Mouse (Mus musculus) left cerebral cortex, postnatal 14 days (tissue): ENCODE data around the gene Sdhaf3. TPM values are rescaled to one million over a fixed set of nuclear protein-coding genes. Genes with fewer than 3 reads are reported as not detected.
"Not testable (repeated sequence)": the region's sequence is repeated elsewhere in the genome, so short reads cannot be mapped to it uniquely, and the experiment has no call there.

Experiments used
- DNase-seq, 2 experiments: peaks; one replicate each; pipeline ENCODE4 v3.0.0; 2021 to 2022; ENCODE audit warnings: low spot score in 2 of 2, mixed read lengths in 1 of 2
- intact Hi-C: fragments of 180-260 bp; cut with DNase I; formaldehyde crosslinking; loops from one replicate; pipeline ENCODE4 v1.15.1; 2025
- long read RNA-seq, 2 experiments: library from polyadenylated mRNA; stranded (forward); transcript quantifications; one replicate each; pipeline ENCODE4 v2.0.0; 2021
- total RNA-seq, 2 experiments: library from RNA; stranded (reverse); gene quantifications; 2 replicates each; pipeline ENCODE4 v1.2.3; 2021

Gene Sdhaf3
- total RNA-seq, result 1 to 10 TPM; 3.6 to 3.8 TPM
- long read RNA-seq, experiment 1, full-length matches to known transcripts, result 4 of 5 reads
- long read RNA-seq, experiment 1, partial matches to known transcripts, result 0 of 5 reads
- long read RNA-seq, experiment 1, other reads (novel, unspliced or antisense), result 1 of 5 reads
- long read RNA-seq, experiment 2, full-length matches to known transcripts, result 9 of 10 reads
- long read RNA-seq, experiment 2, partial matches to known transcripts, result 0 of 10 reads
- long read RNA-seq, experiment 2, other reads (novel, unspliced or antisense), result 1 of 10 reads

DNA sequence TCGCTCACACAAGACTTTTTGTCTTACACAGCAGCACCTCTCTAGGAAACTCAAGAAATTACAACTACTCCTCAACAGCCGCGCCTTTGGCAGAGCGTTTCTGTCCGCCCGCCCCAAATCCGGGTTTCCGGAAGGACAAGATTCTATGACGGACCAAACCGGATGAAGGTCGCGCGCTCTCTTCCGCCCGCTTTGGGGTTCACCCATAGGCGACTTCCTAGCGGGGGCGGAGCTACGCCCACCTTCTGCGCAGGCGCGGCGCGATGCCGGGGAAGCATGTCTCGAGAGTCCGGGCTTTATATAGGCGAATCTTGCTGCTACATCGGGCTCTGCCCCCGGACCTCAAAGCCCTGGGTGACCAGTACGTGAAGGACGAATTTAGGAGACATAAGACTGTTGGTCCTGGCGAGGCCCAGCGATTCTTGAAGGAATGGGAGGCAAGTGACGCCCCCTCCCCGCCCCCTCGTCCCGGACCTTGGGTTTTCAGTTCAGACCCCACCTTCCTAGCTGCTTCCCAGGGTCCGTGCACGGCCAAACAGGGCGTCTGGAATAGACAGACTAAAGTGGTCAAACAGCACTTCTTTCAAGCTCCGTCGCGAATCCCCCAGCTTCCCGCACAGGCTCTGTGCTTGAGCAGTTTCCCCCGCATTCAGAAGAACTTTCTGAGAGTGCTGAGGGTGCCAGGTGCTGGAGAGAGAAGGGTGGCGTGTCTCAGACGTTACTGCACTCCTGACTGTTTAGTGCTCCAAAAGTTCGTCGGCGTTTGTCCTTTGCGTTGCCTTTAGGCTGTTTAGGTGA, at the start of gene Sdhaf3:
Sdhaf3 (plus strand) TSS at position 241 of the 798 bp plus-strand sequence.
- intact Hi-C loops, result no loop called here
- DNase-seq, result peak; percentile 98

DNA sequence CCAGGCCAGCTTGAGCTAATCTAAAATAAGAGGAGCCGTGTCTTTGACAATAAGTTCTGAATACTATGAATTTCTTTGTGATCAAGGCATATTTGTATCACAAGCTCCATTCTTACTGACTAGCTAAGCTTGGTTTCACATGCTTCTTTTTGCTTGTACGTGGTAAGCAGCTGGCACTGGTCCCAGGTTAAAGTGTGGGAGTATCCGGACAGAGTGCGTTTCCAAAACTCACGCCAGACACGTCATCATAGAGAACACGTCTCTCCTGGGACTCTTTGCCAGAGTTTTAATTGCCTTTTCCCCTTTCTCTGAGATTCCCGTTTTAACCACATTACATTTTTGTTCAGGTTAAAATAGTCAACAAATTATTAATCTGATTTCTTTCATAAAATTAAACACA, 46.2 kb upstream of the Sdhaf3 start:
- peak; percentile 7 to 15 for DNase-seq
- intact Hi-C loops, result no loop called here

DNA sequence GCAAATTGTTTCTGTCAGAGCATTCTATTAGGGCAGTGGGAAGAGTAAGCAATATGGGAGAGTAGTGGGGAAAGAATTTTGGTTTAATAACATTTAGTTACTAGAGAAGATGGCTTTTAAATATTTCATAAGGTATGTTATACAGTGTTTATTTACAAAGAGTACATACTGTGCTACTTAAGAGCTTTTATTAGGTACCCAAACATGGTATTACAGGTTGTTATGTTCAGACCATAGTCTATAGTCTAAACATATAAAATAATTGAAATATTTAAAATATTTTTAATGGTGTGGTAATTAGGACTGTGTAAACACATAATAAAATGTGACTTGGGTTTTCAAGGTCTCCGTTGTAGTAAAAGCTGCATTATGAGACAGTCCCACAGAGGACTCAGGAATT, 41.5 kb upstream of the Sdhaf3 start:
- DNase-seq, result no peak
- intact Hi-C loops, result no loop called here

DNA sequence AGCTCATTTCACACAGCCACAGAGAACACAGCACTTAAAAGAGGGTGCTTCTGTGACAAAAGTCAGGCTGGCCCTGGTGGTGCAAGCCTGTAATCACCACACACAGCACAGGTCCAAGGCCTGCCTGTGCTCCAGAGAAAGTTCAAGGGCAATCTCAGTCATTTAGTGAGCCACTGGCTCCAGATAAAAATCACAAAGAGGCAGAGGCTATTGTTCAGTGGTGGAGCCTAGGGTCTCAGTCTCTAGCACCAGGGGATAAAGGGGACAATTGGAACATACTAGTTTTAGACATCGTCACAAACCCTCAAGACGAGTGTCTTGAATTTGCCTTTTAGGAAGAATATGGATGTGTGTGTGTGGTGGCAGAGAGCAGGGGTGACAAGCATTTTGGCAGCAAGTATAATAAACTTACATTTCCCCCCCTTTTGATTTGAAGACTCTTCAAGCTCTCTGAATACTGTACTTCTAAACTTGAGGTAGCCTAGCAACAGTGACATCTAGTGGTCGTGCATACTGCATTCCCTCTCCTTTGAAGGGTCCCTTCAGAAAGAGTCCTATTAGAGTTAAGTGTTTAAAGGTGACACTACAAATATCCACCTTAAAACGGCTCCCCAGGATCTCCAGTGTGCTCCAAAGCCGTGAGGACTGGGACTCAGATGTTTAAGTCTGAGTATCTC, 40.8 kb upstream of the Sdhaf3 start:
- DNase-seq, result peak; percentile 50 to 77
- intact Hi-C loops, result no loop called here

GRCm38 (mm10) chr6:6915526-6915915, 40.3 kb upstream of the Sdhaf3 start:
- intact Hi-C loops, result no loop called here

GRCm38 (mm10) chr6:6917334-6917733, 38.5 kb upstream of the Sdhaf3 start:
- no peak for DNase-seq
- intact Hi-C loops, result no loop called here

More at GRCm38 (mm10) chr6:6915526-6915915, 40.3 kb upstream of the Sdhaf3 start:
- no peak for DNase-seq

- intact Hi-C loops, result no loop called here
- no peak for DNase-seq
These were observed 30.5 kb upstream of the Sdhaf3 start for GRCm38 (mm10) chr6:6925264-6925663.

DNA sequence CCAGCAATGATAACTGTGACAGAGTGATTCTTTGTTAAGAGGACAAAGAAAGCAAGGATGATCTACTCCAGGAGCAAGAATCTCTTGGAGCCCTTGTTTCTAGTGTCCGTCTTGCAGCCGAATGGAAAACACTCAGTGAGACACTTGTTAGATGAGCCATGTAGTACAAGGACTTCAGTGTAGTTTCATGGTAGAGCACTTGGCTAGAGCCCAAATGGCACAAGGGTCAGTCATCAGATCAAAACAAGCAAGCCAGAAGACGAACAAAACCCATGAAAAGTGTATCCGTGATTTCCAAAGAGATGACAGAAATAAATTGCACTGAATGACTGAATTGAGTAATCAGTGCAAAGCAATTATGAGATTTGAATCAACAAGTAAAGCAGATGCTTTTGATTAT, 25.0 kb upstream of the Sdhaf3 start:
- intact Hi-C loops, result no loop called here

DNA sequence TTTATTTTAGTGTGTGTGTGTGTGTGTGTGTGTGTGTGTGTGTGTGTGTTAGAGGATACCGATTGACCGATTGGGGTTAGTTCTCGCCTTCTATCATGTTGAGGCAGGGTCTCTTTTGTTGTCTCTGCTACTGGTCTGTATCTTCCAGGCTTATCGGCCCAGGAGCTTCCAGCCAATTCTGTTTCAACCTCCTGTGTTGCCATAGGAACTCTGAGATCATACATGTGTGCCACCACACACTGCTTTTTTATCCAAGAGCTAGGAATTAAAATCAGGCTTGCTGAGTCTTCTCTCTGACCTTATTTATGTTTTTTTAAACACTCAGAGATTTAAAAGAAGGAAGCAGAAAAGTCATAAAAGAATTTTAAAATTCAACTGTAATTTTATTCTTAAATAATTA, 24.3 kb upstream of the Sdhaf3 start:
- intact Hi-C loops, result no loop called here
- no peak for DNase-seq

More for the DNA sequence above, 25.0 kb upstream of the Sdhaf3 start:
- DNase-seq, result no peak

DNA sequence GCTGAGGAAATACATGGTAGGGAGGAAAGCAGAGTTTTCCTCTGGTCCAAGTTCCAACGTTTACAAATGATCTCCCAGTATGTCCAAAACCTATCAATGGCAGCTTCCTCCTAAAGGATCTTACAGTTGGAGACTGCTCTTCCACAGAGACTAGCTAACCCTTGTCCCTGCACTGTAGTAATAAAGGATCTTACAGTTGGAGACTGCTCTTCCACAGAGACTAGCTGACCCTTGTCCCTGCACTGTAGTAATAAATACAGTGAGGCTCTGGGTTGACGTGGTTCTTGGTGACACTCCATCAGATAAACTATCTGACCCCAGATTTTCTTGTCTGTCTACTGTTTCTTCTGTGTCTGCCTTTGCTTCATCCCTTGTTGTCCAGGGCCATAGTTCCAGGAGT, 15.0 kb upstream of the Sdhaf3 start:
- intact Hi-C loops, result no loop called here
- no peak for DNase-seq

DNA sequence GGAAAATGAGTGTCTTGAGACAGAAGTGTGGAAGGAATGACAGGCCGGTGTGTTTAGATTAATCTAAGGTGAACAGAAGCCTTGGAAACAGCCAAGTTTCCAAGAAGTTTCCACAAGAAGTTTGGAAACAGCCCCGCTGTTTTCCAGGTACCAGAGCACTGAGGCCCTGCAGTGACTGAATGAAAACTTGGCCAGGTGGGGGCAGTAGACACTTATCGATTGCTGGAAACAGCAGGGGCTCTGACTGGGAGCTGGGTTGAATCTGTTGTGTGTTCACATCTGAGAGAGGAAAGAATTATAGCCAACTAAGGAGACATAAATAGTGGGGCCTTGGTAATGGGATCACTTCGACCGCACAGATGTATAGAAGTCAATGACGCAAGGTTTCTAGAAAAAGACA, 13.0 kb upstream of the Sdhaf3 start:
- intact Hi-C loops, result no loop called here
- peak in 1 of 2 experiments; percentile 12 for DNase-seq

GRCm38 (mm10) chr6:6947650-6948049, 8.2 kb upstream of the Sdhaf3 start:
- intact Hi-C loops, result no loop called here

DNA sequence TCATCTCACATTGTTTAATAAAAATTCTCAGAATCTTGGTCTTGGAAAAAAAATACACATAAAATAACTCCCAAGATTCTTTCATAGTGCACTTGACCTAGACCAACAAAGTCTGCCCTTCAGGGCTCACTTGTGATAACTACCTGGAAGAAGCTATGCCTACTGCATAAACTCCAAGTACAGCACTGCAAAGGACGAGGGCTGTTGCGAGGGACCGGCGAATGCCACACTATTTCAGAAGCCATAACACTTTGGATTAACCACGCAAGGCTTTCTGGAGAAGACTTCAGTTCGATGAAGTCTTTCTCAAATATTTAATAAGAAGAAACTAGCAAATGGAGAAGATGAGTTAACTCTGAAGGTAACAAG, 425 bp upstream of the Sdhaf3 start:
- intact Hi-C loops, result no loop called here
- no peak for DNase-seq

More at GRCm38 (mm10) chr6:6947650-6948049, 8.2 kb upstream of the Sdhaf3 start:
- DNase-seq, result no peak

DNA sequence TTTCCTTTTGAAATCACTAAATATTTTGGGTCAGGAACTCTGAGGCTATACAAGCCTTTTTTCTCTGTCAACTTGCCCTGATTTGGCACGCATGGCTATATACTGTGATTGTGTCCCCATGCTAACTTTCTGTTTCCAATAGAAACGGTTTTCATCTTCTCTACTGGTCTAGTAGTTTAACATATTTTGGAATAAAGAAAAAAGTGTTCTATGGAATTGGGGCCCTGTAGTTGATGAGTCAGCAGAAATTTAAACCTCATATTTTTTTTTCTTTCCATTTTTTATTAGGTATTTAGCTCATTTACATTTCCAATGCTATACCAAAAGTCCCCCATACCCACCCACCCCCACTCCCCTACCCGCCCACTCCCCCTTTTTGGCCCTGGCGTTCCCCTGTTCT, 3.4 kb downstream of the Sdhaf3 start:
- intact Hi-C loops, DNase-seq: not testable (repeated sequence)

DNA sequence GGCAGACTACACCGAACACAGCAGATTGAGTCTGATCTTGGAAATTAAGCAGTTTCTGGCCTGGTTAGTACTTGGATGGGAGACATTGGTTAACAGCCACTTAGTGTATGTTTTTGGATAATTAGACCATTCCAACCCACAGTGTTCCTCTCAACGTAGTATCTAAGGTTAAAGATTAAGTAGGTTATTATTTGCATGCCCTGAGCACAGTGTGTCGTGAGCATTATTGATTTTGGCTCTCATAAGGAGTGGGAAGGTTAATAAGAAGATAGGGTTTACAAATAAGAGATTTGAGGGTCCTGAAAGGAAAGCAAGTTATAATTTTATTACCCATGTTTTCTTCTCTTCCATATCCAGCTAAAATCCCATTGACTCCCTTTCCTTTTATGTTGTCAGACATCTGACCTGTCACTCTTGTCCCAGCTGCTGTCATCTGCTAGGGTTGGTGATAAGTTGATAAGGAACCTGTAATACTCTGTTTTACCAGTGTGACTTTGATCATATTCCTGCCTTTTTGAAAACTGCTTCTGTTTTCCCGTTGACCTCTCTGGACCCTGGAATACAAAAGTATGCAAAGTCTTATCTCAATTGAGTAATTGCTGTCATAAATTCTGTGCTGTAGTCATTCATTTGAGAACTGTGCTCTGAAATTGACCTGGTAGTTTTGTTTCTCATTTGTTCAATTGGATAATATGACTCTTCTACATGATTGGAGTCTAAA, 41.6 kb downstream of the Sdhaf3 start:
- intact Hi-C loops, result no loop called here
- DNase-seq, result no peak

DNA sequence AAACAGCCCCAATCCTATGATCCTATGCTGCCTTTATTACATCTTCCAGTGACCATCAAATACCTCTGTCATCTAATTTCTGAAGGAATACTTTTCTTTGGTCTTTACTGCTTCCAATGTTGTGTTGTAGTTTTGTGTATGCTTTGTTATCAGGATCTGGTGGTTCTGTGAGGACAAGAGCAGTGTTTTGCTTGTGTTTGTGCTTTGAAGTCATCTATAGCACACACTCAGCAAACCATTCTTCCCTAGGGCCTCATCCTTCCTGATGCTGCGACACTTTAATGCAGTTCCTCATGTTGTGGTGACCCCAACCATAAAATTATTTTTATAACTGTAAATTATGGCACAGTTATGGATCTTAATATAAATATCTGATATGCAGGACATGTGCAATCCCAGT, 42.2 kb downstream of the Sdhaf3 start:
- no peak for DNase-seq
- intact Hi-C loops, result no loop called here

- no peak for DNase-seq
- intact Hi-C loops, result no loop called here
These were observed 43.2 kb downstream of the Sdhaf3 start for GRCm38 (mm10) chr6:6999015-6999414.

DNA sequence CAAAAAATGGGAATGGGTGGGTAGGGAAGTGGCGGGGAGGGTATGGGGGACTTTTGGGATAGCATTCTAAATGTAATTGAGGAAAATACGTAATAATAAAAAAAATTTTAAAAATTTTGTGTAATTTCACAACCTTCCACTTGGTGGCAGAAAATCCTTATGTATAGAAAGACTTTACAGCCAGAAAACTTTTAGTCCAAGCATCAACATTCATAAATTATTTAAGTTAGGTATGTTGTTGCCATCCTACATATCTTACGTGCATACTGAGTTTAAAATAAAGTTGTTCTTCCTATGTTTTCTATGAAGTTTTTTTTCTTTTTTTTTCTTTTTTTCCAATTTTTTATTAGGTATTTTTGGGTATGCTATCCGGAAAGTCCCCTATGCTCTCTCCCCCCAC, 47.3 kb downstream of the Sdhaf3 start:
- intact Hi-C loops, result loop anchor here (2.0 kb wide), 1 partner anchor 656 kb away; no protein-coding TSS in a partner anchor
- DNase-seq, result no peak

DNA sequence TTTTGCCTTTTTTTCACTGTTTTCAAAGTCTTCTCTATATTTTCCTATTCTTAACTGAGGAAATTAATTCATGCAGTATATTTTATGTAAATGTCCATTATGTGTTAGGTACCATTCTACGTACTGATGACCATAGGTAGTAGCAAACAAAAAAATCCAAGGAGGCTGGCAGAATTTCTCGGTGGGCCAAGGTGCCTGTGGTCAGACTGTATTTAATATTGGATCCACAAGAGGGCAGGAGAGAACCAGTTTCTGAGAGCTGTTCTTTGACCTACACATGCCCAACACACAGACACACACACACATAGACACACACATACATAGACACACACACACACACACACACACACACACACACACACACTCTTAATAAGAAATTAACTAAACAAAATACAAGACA, 48.2 kb downstream of the Sdhaf3 start:
- intact Hi-C loops, result no loop called here
- DNase-seq, result peak; percentile 15 to 19

- DNase-seq, result no peak
- intact Hi-C loops, result no loop called here
These were observed 82.3 kb downstream of the Sdhaf3 start for GRCm38 (mm10) chr6:7038087-7038486.
